Mouse (Mus musculus): Measurements from ENCODE around the gene Dhx8. TPM values are rescaled to one million over a fixed set of nuclear protein-coding genes. Genes with fewer than 3 reads are reported as not detected.

Gene Dhx8
- polyA plus RNA-seq (2015; fragmentation: Nextera tagmentation; extraction: Ambion mirVana), result 45.0 and 49.0 TPM in 2 replicates

DNA sequence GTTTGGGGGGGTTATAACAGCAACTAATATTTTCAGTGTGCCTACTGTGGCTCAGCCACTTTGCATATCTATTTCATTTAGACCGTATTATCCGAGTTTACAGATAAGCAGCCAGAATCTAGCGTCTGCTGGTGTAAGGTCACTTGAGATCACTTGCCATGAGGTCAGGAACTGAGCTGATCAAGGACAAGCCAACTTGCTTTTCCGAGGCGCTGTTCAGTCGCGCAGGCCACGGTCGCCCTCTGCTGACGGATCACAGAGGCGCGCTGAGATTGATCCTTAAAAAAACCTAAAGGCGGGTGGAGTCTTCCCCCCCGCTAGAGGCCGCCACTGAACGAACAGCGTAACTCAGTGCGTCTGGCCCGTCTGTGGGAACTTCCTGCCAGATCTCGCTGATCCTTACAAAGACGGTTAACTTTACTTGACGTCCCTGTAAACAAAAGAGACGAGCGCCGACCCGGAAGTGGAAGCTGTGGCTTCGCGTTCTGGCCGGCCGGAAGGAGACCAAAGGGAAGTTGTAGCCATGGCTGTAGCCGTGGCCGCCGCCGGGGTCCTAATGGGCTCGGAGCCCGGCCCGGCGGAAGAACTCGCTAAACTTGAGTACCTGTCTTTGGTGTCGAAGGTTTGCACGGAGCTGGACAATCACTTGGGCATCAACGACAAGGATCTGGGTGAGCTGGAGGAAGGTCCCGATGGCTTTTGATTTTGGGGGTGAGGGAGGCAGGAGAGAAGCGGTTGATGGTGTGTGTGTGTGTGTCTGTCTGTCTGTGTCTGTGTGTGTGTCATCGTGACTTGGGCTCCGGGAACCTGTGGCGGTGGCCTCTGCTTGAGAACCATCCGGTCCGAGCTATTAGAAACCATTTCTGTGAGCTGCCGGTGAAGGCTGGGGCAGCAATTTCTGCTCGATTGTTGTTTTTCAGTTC lies at the start of gene Dhx8:
Dhx8 (plus strand) TSS at position 402 of the 923 bp plus-strand sequence.
- ATAC-seq (ENCODE audit: insufficient number of reproducible peaks, insufficient read depth, low FRiP score, low TSS enrichment, low read depth), result peak; percentile 95
- Histone ChIP-seq H3K36me3 (peaks cover 32% of the 10 kb centered on the region), H3K27ac (no peak within 1 kb of the TSS), H3K9me3 (no peaks in the 10 kb centered on the region), H3K9ac (peak within 1 kb of the TSS; percentile 82), H3K4me2 (peak within 1 kb of the TSS; percentile 86), H3K4me1 (peaks cover 5% of the 10 kb centered on the region; the same call in 1 of the 2 replicates), H3K27me3 (no peaks in the 10 kb centered on the region), H3K4me3 (peak within 1 kb of the TSS; percentile 83)
- WGBS, result under 1% methylated on average over 51 of the region's 51 CpGs

DNA sequence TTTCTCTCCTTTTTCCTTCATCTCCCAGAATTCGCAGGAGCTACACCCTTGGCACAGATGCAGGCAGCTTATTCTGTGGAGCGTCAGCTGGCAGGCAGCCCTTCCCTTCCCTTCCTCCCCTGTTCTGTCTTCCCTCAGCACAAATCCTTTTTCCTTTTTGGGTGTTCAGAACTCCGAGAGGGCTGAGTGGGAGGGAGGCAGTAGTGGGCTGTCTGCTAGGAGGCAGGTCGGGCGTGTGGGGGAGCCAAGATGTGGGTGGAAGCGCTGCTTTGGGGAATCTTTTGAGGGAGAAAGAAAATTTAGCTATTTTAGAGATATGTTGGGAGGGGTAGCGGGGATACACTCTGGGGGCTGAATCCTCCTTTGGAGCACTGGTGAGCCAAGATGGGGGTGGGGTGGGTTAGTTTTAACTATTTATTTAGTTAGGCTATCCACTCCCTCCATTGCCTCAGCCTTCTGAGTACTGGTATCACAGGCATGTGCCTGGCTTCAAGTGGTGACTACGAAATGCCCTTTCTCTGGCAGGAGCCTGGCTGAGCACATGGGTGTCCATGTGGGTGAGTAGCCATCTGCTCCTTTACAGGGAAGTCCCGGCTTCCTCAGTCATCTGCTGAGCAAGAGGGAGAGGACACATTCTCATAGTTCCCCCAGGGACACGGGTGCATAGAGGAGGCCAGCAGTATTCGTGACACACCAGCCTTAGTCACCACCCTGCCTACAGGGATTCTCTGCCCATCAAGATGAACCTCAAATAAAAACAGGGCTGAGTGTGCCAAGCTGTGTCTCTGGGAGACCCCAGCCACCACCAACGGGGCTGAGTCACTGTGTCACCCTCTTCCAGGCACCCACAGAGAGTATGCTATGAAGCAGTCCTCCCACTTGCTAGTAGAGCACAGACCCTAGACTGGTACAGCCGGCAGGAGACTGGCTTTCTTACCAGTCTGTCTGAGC lies 45.1 kb upstream of the Dhx8 start:
- Histone ChIP-seq H3K27me3 (no peaks in the 10 kb centered on the region), H3K9ac (peak overlapping the region; percentile 49; the same call in 1 of the 2 replicates), H3K9me3 (no peaks in the 10 kb centered on the region), H3K4me2 (peak overlapping the region; percentile 24), H3K36me3 (no peaks in the 10 kb centered on the region), H3K4me1 (peaks cover 31% of the 10 kb centered on the region), H3K4me3 (no peak overlapping the region), H3K27ac (peak overlapping the region; percentile 74)
- WGBS, result 57% methylated on average over 13 of the region's 13 CpGs
- ATAC-seq (ENCODE audit: insufficient number of reproducible peaks, insufficient read depth, low FRiP score, low TSS enrichment, low read depth), result no peak

DNA sequence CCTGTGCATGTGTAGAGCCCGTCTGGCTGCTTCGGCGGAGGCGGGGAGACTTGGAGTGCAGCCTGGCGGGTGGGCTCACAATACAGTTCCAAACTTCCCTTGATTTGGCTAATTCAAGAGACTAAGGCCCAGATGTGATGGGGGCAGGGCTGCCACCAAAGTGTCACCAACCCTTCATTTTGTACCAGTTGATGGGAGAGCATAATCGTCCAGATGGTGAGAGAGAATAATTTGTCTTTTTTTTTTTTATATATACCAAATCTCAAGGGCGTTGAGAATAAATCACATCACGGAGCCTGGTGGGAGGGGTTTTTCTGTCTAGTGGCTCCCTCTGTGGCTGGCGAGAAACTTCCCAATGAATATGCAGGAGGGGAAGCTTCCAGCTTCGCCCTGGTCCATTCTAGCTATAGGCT lies 43.0 kb upstream of the Dhx8 start:
- Histone ChIP-seq H3K4me1 (peaks cover 31% of the 10 kb centered on the region), H3K36me3 (no peaks in the 10 kb centered on the region), H3K4me2 (no peak overlapping the region), H3K27ac (no peak overlapping the region), H3K27me3 (no peaks in the 10 kb centered on the region), H3K9ac (no peak overlapping the region), H3K4me3 (no peak overlapping the region), H3K9me3 (no peaks in the 10 kb centered on the region)
- WGBS, result 58% methylated on average over 10 of the region's 10 CpGs
- ATAC-seq (ENCODE audit: insufficient number of reproducible peaks, insufficient read depth, low FRiP score, low TSS enrichment, low read depth), result no peak

DNA sequence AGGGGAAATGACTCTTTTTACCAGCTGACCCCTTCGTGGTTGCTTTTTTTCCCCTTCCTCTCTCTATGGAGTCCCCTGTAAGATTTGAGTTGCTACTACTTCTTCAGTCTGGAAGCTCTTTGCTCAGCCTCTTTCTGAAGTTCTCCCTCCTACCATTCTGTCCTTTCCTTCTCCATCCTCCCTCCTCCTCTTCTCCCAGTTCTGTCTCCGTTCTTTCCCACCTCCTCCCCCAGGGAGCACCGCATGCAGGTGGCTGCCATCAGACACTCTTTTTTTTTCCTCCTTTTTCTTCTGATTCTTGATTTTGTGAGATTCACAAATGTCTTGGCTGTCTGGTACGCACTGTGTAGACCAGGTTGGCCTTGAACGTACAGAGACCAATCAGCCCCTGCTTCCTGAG lies 42.4 kb upstream of the Dhx8 start:
- H3K4me2 ChIP-seq, result no peak overlapping the region
- no peak overlapping the region for H3K4me3 ChIP-seq
- no peaks in the 10 kb centered on the region for H3K36me3 ChIP-seq
- no peak overlapping the region for H3K9ac ChIP-seq
- 69% methylated on average over 5 of the region's 5 CpGs for WGBS
- no peaks in the 10 kb centered on the region for H3K27me3 ChIP-seq
- H3K4me1 ChIP-seq, result peaks cover 32% of the 10 kb centered on the region
- H3K27ac ChIP-seq, result no peak overlapping the region
- no peaks in the 10 kb centered on the region for H3K9me3 ChIP-seq
- ATAC-seq (ENCODE audit: insufficient number of reproducible peaks, insufficient read depth, low FRiP score, low TSS enrichment, low read depth), result no peak

DNA sequence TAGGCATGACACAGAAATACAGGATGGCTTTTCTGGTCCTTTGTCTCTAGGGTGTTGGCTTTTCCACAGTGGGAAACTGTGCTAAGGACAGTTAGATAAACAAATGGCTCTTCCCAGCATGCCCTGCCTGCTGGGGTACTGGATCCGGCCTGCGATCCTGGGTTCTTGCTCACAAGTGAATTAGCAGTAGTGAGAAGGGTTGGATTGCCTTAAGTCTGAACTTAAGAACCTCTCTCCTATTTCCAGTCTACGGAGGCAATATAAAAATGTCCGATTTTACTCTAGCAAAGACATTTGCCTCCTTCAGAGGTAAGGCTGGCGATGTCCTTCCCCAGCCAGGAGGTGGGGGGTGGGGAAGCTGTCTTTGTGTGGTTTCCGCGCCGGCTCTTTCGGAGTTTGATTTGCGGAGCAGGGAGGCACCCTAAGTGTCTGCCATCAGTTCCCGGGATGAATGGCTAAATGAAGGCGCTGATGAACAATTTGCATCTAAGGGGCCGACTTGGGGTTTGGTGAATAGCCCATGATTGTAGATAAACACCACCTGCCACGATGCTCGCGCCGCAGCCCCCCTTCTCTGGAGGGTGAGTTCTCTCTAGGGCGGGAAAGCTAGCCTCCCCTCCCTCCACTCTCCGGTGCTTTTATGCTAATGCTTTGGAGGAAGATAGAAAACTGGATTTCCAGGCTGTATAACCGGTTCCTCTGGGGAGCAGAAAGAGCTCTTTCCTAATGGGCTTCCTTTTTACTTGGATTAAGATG lies 36.6 kb upstream of the Dhx8 start:
- whole genome bisulfite sequencing, result 4% methylated on average over 20 of the region's 20 CpGs
- H3K27me3 ChIP-seq, result no peaks in the 10 kb centered on the region
- no peaks in the 10 kb centered on the region for H3K9me3 ChIP-seq
- peaks cover 28% of the 10 kb centered on the region for H3K4me1 ChIP-seq
- H3K9ac ChIP-seq, result peak overlapping the region; percentile 64
- no peaks in the 10 kb centered on the region for H3K36me3 ChIP-seq
- peak overlapping the region; percentile 77; the same call in 1 of the 2 replicates for H3K27ac ChIP-seq
- peak overlapping the region; percentile 32 for H3K4me3 ChIP-seq
- peak overlapping the region; percentile 62 for H3K4me2 ChIP-seq
- no peak for ATAC-seq (ENCODE audit: insufficient number of reproducible peaks, insufficient read depth, low FRiP score, low TSS enrichment, low read depth)

DNA sequence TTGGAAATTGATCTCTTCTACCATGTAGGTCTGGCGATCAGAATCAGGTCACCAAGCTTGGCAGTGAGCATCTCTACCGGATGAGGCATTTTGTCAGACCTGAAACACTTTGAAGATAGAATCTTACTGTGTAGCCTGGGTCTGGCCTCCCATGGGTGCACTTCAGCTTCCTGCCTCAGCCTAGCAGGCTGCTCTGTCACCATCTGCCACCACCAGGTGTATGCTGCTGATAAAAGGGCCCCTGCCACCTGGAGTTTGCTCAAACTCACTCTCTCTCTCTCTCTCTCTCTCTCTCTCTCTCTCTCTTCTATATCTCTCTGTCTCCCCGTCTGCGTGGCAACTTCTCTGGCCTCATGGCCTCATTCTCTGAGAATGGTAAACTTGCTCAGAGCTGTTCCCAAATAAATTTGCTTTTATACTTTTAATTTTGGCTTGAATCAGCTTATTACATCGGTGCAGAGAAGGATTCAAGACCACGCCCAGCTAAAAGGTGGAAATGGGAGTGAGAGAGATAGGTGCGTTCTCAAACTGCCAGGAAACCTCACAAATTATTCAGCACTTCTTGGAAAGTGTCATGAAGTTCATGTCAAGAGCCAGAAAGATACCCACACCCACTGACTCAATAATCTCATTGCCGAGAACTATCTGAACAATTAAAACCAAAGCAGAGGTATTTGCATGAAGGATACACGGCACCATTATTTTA lies 35.4 kb upstream of the Dhx8 start:
- Histone ChIP-seq H3K9me3 (no peaks in the 10 kb centered on the region), H3K9ac (no peak overlapping the region), H3K27ac (peak overlapping the region; percentile 77; the same call in 1 of the 2 replicates), H3K4me2 (no peak overlapping the region), H3K27me3 (no peaks in the 10 kb centered on the region), H3K4me1 (peaks cover 27% of the 10 kb centered on the region), H3K36me3 (no peaks in the 10 kb centered on the region), H3K4me3 (no peak overlapping the region)
- 92% methylated on average over 9 of the region's 9 CpGs for WGBS
- ATAC-seq (ENCODE audit: insufficient number of reproducible peaks, insufficient read depth, low FRiP score, low TSS enrichment, low read depth), result no peak

DNA sequence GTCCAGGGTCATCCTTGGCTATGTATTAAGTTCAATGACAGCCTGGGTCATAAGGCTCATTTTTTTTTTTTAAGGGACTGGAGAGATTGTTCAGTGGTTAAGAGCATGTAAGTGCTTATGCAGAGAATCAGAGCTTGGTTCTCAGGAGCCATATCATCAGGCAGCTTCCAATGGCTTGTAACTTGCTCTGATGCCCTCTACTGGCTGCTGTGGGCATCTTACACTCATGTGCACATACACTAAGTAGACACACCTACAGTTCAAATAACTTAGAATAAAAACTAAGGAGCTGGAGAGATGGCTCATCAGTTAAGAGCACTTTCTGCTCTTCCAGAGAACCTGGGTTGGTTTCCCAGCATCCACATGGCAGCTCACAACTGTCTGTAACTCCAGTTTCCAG lies 34.6 kb upstream of the Dhx8 start:
- ATAC-seq (ENCODE audit: insufficient number of reproducible peaks, insufficient read depth, low FRiP score, low TSS enrichment, low read depth), result no peak
- Histone ChIP-seq H3K27me3 (no peaks in the 10 kb centered on the region), H3K9ac (no peak overlapping the region), H3K4me2 (no peak overlapping the region), H3K36me3 (no peaks in the 10 kb centered on the region), H3K4me1 (peaks cover 27% of the 10 kb centered on the region), H3K4me3 (no peak overlapping the region), H3K9me3 (no peaks in the 10 kb centered on the region), H3K27ac (no peak overlapping the region)

DNA sequence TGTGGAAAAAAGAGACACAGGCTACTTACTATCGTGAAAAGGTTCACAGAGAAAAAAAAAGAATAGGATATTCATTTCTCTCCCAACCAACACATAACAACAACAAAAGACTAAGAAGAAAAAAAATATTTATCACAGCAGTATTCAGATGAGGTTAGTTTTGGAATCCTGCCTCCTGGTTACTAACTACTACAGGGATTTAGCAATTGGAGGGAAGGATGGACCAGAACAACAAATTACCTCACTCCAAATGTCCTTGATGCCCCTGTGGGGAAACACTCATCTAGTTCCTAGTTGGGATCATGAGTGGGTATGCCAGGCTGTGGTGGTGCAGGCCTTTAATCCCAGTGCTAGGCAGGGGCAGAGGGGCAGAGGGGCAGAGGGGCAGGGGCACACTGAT lies 33.2 kb upstream of the Dhx8 start:
- no peaks in the 10 kb centered on the region for H3K27me3 ChIP-seq
- peaks cover 29% of the 10 kb centered on the region for H3K4me1 ChIP-seq
- no peak overlapping the region for H3K4me2 ChIP-seq
- WGBS, result 89% methylated on average over 1 of the region's 1 CpGs
- no peak overlapping the region for H3K4me3 ChIP-seq
- H3K9ac ChIP-seq, result no peak overlapping the region
- no peaks in the 10 kb centered on the region for H3K36me3 ChIP-seq
- H3K27ac ChIP-seq, result no peak overlapping the region
- no peaks in the 10 kb centered on the region for H3K9me3 ChIP-seq
- no peak for ATAC-seq (ENCODE audit: insufficient number of reproducible peaks, insufficient read depth, low FRiP score, low TSS enrichment, low read depth)

DNA sequence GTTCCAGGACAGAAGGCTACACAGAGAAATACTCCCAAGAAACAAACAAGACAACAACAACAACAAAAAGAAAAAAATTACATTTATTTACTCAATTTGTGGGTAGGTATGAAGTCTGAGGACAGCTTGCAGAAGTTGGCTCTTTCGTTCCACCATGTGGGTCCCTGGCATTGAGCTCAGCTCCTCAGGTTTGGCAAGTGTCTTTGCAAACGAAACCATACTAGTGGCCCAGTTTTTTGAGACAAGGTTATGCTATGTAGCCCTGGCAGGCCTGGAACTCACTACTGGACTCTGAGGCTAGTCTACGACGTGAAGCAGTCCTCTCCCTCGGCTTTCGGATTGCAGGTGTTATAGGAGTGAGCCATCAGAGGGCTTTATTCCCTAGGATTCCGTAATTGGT lies 32.7 kb upstream of the Dhx8 start:
- no peak overlapping the region for H3K9ac ChIP-seq
- 39% methylated on average over 7 of the region's 7 CpGs for WGBS
- no peak overlapping the region for H3K4me2 ChIP-seq
- no peak overlapping the region for H3K4me3 ChIP-seq
- H3K27me3 ChIP-seq, result no peaks in the 10 kb centered on the region
- H3K4me1 ChIP-seq, result peaks cover 29% of the 10 kb centered on the region
- H3K27ac ChIP-seq, result peak overlapping the region; percentile 13; the same call in 1 of the 2 replicates
- H3K9me3 ChIP-seq, result no peaks in the 10 kb centered on the region
- no peaks in the 10 kb centered on the region for H3K36me3 ChIP-seq
- no peak for ATAC-seq (ENCODE audit: insufficient number of reproducible peaks, insufficient read depth, low FRiP score, low TSS enrichment, low read depth)

DNA sequence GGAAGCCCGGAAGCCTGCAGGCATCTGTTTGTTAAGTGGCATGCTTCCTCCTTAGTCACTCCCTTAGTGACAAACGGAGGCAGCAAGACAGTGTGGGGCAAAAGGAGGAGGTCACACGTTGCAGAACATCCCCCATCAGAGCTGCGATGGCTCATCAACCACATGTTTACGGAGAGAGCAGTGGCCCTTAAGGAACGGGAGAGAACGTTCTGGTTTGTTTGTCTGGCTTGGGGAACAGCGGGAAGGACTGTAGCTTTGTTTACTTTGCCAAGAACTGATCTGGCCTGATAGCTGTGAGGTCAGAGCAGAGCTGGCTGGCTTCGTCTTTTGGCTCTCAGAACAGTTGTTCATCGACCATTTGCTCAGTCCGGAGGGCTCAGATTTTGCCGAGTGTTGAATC lies 32.3 kb upstream of the Dhx8 start:
- Histone ChIP-seq H3K4me1 (peaks cover 27% of the 10 kb centered on the region), H3K9ac (no peak overlapping the region), H3K27me3 (no peaks in the 10 kb centered on the region), H3K36me3 (no peaks in the 10 kb centered on the region), H3K4me3 (no peak overlapping the region), H3K4me2 (no peak overlapping the region; the same call in 1 of the 2 replicates), H3K9me3 (no peaks in the 10 kb centered on the region), H3K27ac (peak overlapping the region; percentile 13; the same call in 1 of the 2 replicates)
- no peak for ATAC-seq (ENCODE audit: insufficient number of reproducible peaks, insufficient read depth, low FRiP score, low TSS enrichment, low read depth)
- WGBS, result 23% methylated on average over 12 of the region's 12 CpGs
